ENCODE assay signal across 27 mouse cellular contexts in the genomic region with DNA sequence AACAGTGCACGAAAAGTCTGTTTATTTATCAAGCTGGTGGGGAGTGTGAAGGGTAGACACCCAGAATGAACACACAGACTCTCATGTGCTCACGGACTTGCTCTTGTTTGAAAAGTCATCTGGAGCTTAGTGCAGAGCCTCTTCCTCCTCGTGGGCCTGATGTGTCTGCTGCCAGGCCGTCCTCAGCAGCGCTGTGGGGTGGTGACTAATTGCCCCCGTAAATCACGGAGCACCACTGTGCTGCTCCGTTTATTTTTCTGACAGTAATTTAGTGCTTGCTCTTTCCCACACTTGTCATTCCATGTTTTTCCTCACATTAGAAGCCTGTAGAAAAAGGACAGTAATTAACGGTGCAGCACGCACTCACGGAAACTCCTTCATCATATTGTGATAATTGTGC. TPM values are rescaled to one million over a fixed set of nuclear protein-coding genes. Genes with fewer than 3 reads are reported as not detected.
A peak's percentile ranks its signal among the peaks of the same experiment; 100 is the strongest.
DNase-seq lines count a peak whose midpoint lies in the region; ATAC-seq and TF ChIP-seq lines count a peak whose summit lies in the region.
"Had no signal": no experiment of that assay in that cellular context is flagged by ENCODE, and none has a peak within 500 bp of the region (broad histone marks: within the 10 kb centered on the region; RNA-seq: fewer than 3 reads in every experiment).

No protein-coding gene starts in this region.

- H3K4me1 ChIP-seq in forebrain, embryonic 12.5 days, result peaks cover 38% of the 10 kb centered on the region
- peaks cover 41% of the 10 kb centered on the region for H3K4me1 ChIP-seq in forebrain, embryonic 10.5 days
- H3K4me1 ChIP-seq in hindbrain, embryonic 13.5 days (replicated peaks), result peaks cover 41% of the 10 kb centered on the region
- H3K4me1 ChIP-seq in hindbrain, embryonic 10.5 days (replicated peaks), result peaks cover 28% of the 10 kb centered on the region
- H3K4me1 ChIP-seq in hindbrain, embryonic 14.5 days (replicated peaks; ENCODE audit: control insufficient read depth, insufficient read depth, low read length), result peaks cover 28% of the 10 kb centered on the region

- 34% methylated on average over 11 of the region's 11 CpGs for WGBS in forebrain, embryonic 12.5 days
- WGBS in forebrain, embryonic 10.5 days, result 75% methylated on average over 11 of the region's 11 CpGs
- WGBS in hindbrain, embryonic 13.5 days, result 32% methylated on average over 11 of the region's 11 CpGs
- WGBS in hindbrain, embryonic 10.5 days, result 62% methylated on average over 11 of the region's 11 CpGs
- WGBS in hindbrain, embryonic 14.5 days, result 37% methylated on average over 11 of the region's 11 CpGs

- no peak for TF ChIP-seq CTCF in brain, embryonic 14.5 days (IDR thresholded peaks at IDR 0.05; ENCODE audit: borderline replicate concordance, extremely low read depth, insufficient read depth, insufficient read length)

- no peak overlapping the region for H3K4me2 ChIP-seq in forebrain, embryonic 12.5 days
- H3K4me2 ChIP-seq in hindbrain, embryonic 13.5 days, result no peak overlapping the region
- H3K4me2 ChIP-seq in hindbrain, embryonic 14.5 days (replicated peaks), result no peak overlapping the region
- H3K4me2 ChIP-seq: heart, embryonic 12.5 days; kidney, embryonic 15.5 days; limb, embryonic 12.5 days; liver, embryonic 11.5 days had no signal

- DNase-seq in forebrain, embryonic 10.5 days (ENCODE audit: extremely low spot score, low spot score), result no peak
- DNase-seq in hindbrain, embryonic 10.5 days (ENCODE audit: low spot score), result no peak
- DNase-seq in brain, embryonic 14.5 days (ENCODE audit: low read depth), result peak; percentile 71
- no peak for DNase-seq in hindbrain, embryonic 14.5 days (ENCODE audit: low spot score)
- DNase-seq in thymus, postnatal 4 days, result no peak
- DNase-seq in thymus, postnatal 36 days, result no peak
- DNase-seq: cerebellum, adult 11-12 months; cerebellum, postnatal 10 days; gastrocnemius, postnatal 10 days; heart, postnatal 10 days; kidney, postnatal 36 days; layer of hippocampus, postnatal 36 days; liver, postnatal 0 days; thymus, postnatal 25 days had no signal

- peaks cover 73% of the 10 kb centered on the region for H3K27me3 ChIP-seq in forebrain, embryonic 12.5 days
- peaks cover 92% of the 10 kb centered on the region for H3K27me3 ChIP-seq in forebrain, embryonic 10.5 days (ENCODE audit: poor library complexity, severe bottlenecking)
- peaks cover 74% of the 10 kb centered on the region for H3K27me3 ChIP-seq in hindbrain, embryonic 13.5 days
- peaks cover 65% of the 10 kb centered on the region for H3K27me3 ChIP-seq in hindbrain, embryonic 10.5 days (ENCODE audit: insufficient read depth, poor library complexity, severe bottlenecking)
- H3K27me3 ChIP-seq in hindbrain, embryonic 14.5 days (ENCODE audit: control insufficient read depth, insufficient read depth, low read length), result peaks cover 64% of the 10 kb centered on the region

- no peaks in the 10 kb centered on the region for H3K9me3 ChIP-seq in forebrain, embryonic 12.5 days
- no peaks in the 10 kb centered on the region for H3K9me3 ChIP-seq in forebrain, embryonic 10.5 days
- H3K9me3 ChIP-seq in hindbrain, embryonic 13.5 days, result no peaks in the 10 kb centered on the region
- no peaks in the 10 kb centered on the region for H3K9me3 ChIP-seq in hindbrain, embryonic 10.5 days
- no peaks in the 10 kb centered on the region for H3K9me3 ChIP-seq in hindbrain, embryonic 14.5 days (ENCODE audit: control insufficient read depth, low read length)
- H3K9me3 ChIP-seq: heart, embryonic 12.5 days; kidney, embryonic 15.5 days; limb, embryonic 12.5 days; midbrain, embryonic 10.5 days had no signal

- no peak overlapping the region for H3K4me3 ChIP-seq in forebrain, embryonic 12.5 days (replicated peaks)
- no peak overlapping the region for H3K4me3 ChIP-seq in forebrain, embryonic 10.5 days
- no peak overlapping the region for H3K4me3 ChIP-seq in hindbrain, embryonic 13.5 days
- H3K4me3 ChIP-seq in hindbrain, embryonic 10.5 days, result no peak overlapping the region
- H3K4me3 ChIP-seq in hindbrain, embryonic 14.5 days (replicated peaks; ENCODE audit: low read length), result no peak overlapping the region
- H3K4me3 ChIP-seq: heart, embryonic 12.5 days; kidney, embryonic 15.5 days; limb, embryonic 12.5 days; midbrain, embryonic 10.5 days had no signal

- TF ChIP-seq POLR2A in brain, embryonic 14.5 days (IDR thresholded peaks at IDR 0.05; ENCODE audit: borderline replicate concordance, extremely low read depth, insufficient read depth, insufficient read length, poor library complexity, severe bottlenecking), result no peak

- H3K27ac ChIP-seq in forebrain, embryonic 12.5 days, result no peak overlapping the region
- H3K27ac ChIP-seq in forebrain, embryonic 10.5 days, result no peak overlapping the region
- H3K27ac ChIP-seq in hindbrain, embryonic 13.5 days, result no peak overlapping the region
- no peak overlapping the region for H3K27ac ChIP-seq in hindbrain, embryonic 10.5 days
- no peak overlapping the region for H3K27ac ChIP-seq in hindbrain, embryonic 14.5 days
- H3K27ac ChIP-seq: kidney, embryonic 15.5 days; limb, embryonic 12.5 days; macrophage had no signal

- no peak overlapping the region for H3K9ac ChIP-seq in forebrain, embryonic 12.5 days
- H3K9ac ChIP-seq in hindbrain, embryonic 13.5 days, result no peak overlapping the region
- no peak overlapping the region for H3K9ac ChIP-seq in hindbrain, embryonic 14.5 days
- H3K9ac ChIP-seq: heart, embryonic 12.5 days; kidney, embryonic 15.5 days; limb, embryonic 12.5 days; liver, postnatal 0 days had no signal

- no peaks in the 10 kb centered on the region for H3K36me3 ChIP-seq in forebrain, embryonic 12.5 days (replicated peaks)
- no peaks in the 10 kb centered on the region for H3K36me3 ChIP-seq in forebrain, embryonic 10.5 days (replicated peaks)
- H3K36me3 ChIP-seq in hindbrain, embryonic 13.5 days, result no peaks in the 10 kb centered on the region
- H3K36me3 ChIP-seq in hindbrain, embryonic 10.5 days, result no peaks in the 10 kb centered on the region
- no peaks in the 10 kb centered on the region for H3K36me3 ChIP-seq in hindbrain, embryonic 14.5 days (replicated peaks; ENCODE audit: control insufficient read depth, insufficient read depth)
- H3K36me3 ChIP-seq: heart, embryonic 12.5 days; kidney, embryonic 15.5 days; limb, embryonic 12.5 days; midbrain, embryonic 10.5 days had no signal

- ATAC-seq in forebrain, embryonic 12.5 days (ENCODE audit: low FRiP score), result peak; percentile 21; the same call in 1 of the 2 replicates
- peak; percentile 39; the same call in 1 of the 2 replicates for ATAC-seq in hindbrain, embryonic 13.5 days (ENCODE audit: low FRiP score)
- peak; percentile 42; the same call in 1 of the 2 replicates for ATAC-seq in hindbrain, embryonic 14.5 days (ENCODE audit: low FRiP score)
- ATAC-seq: intestine, postnatal 0 days; liver, postnatal 0 days; lung, postnatal 0 days had no signal

RNA-seq across cellular contexts. Expression of a gene that starts 51.2 kb away (rescaled TPM):
- polyA plus RNA-seq in forebrain, embryonic 12.5 days (2016; fragmentation: Nextera tagmentation; extraction: Ambion mirVana), result not detected in 2 replicates
- polyA plus RNA-seq in forebrain, embryonic 10.5 days (2016; fragmentation: Nextera tagmentation; extraction: Ambion mirVana), result not detected in 2 replicates
- polyA plus RNA-seq in hindbrain, embryonic 13.5 days (2015; fragmentation: Nextera tagmentation; extraction: Ambion mirVana), result not detected in 2 replicates
- not detected in 2 replicates for polyA plus RNA-seq in hindbrain, embryonic 10.5 days (2016; fragmentation: Nextera tagmentation; extraction: Ambion mirVana)
- polyA plus RNA-seq in brain, embryonic 14.5 days (2012; rRNA removed), result not detected in 2 replicates
- not detected in 2 replicates for polyA plus RNA-seq in hindbrain, embryonic 14.5 days (2014; fragmentation: Nextera tagmentation; extraction: Ambion mirVana)
- polyA plus RNA-seq: cortical plate, adult 2 months; embryonic facial prominence, embryonic 14.5 days; heart, embryonic 12.5 days; intestine, postnatal 0 days; kidney, embryonic 15.5 days; limb, embryonic 12.5 days; liver, embryonic 11.5 days; liver, postnatal 0 days; lung, postnatal 0 days; macrophage; midbrain, embryonic 10.5 days; spleen, adult 2 months had no signal
